Mouse (Mus musculus): ENCODE results near the gene Phlda1.
"Not testable (repeated sequence)": the region's sequence is repeated elsewhere in the genome, so short reads cannot be mapped to it uniquely, and the experiment has no call there.

The Phlda1 gene

GRCm38 (mm10) chr10:111506101-111506925 lies at the start of gene Phlda1:
Gene Phlda1 (plus strand): TSS chr10:111506286.
- DNase-seq (ENCODE audit: low spot score): peak; percentile 77

- DNase-seq (ENCODE audit: low spot score): no peak
These were observed 48.0 kb upstream of the Phlda1 start for GRCm38 (mm10) chr10:111458088-111458487.

GRCm38 (mm10) chr10:111459040-111459439 lies 47.0 kb upstream of the Phlda1 start:
- no peak for DNase-seq (ENCODE audit: low spot score)

- no peak for DNase-seq (ENCODE audit: low spot score)
These were observed 46.2 kb upstream of the Phlda1 start for GRCm38 (mm10) chr10:111459874-111460273.

- DNase-seq (ENCODE audit: low spot score): no peak
These were observed 45.7 kb upstream of the Phlda1 start for GRCm38 (mm10) chr10:111460381-111460780.

- DNase-seq (ENCODE audit: low spot score): no peak
These were observed 41.3 kb upstream of the Phlda1 start for GRCm38 (mm10) chr10:111464833-111465232.

GRCm38 (mm10) chr10:111465409-111465808 lies 40.7 kb upstream of the Phlda1 start:
- no peak for DNase-seq (ENCODE audit: low spot score)

- peak; percentile 2 for DNase-seq (ENCODE audit: low spot score)
These were observed 34.9 kb upstream of the Phlda1 start for GRCm38 (mm10) chr10:111471166-111471565.

GRCm38 (mm10) chr10:111472686-111473510 lies 33.2 kb upstream of the Phlda1 start, which contains the start of gene Nap1l1:
Gene Nap1l1 (plus strand): TSS chr10:111473223.
- DNase-seq (ENCODE audit: low spot score): peak; percentile 95

- DNase-seq (ENCODE audit: low spot score): peak; percentile 40
These were observed 32.3 kb upstream of the Phlda1 start for GRCm38 (mm10) chr10:111473511-111474371.

GRCm38 (mm10) chr10:111476301-111476700 lies 29.8 kb upstream of the Phlda1 start:
- DNase-seq (ENCODE audit: low spot score): no peak

- DNase-seq (ENCODE audit: low spot score): no peak
These were observed 29.0 kb upstream of the Phlda1 start for GRCm38 (mm10) chr10:111476989-111477510.

GRCm38 (mm10) chr10:111479599-111479998 lies 26.5 kb upstream of the Phlda1 start:
- DNase-seq (ENCODE audit: low spot score): no peak

- DNase-seq (ENCODE audit: low spot score): no peak
These were observed 23.4 kb upstream of the Phlda1 start for GRCm38 (mm10) chr10:111482654-111483053.

- DNase-seq (ENCODE audit: low spot score): no peak
These were observed 22.0 kb upstream of the Phlda1 start for GRCm38 (mm10) chr10:111484079-111484478.

- DNase-seq (ENCODE audit: low spot score): no peak
These were observed 17.3 kb upstream of the Phlda1 start for GRCm38 (mm10) chr10:111488793-111489192.

GRCm38 (mm10) chr10:111490079-111490478 lies 16.0 kb upstream of the Phlda1 start:
- DNase-seq (ENCODE audit: low spot score): not testable (repeated sequence)

- no peak for DNase-seq (ENCODE audit: low spot score)
These were observed 10.2 kb upstream of the Phlda1 start for GRCm38 (mm10) chr10:111495888-111496287.

- DNase-seq (ENCODE audit: low spot score): no peak
These were observed 6.2 kb upstream of the Phlda1 start for GRCm38 (mm10) chr10:111499892-111500291.

GRCm38 (mm10) chr10:111503071-111503470 lies 3.0 kb upstream of the Phlda1 start:
- DNase-seq (ENCODE audit: low spot score): peak; percentile 56

- no peak for DNase-seq (ENCODE audit: low spot score)
These were observed 2.4 kb upstream of the Phlda1 start for GRCm38 (mm10) chr10:111503716-111504115.

GRCm38 (mm10) chr10:111504606-111505005 lies 1.5 kb upstream of the Phlda1 start:
- no peak for DNase-seq (ENCODE audit: low spot score)

Data from spleen, adult 12 weeks (tissue).